Mouse (Mus musculus): ENCODE data around the gene Inafm1.

DNA sequence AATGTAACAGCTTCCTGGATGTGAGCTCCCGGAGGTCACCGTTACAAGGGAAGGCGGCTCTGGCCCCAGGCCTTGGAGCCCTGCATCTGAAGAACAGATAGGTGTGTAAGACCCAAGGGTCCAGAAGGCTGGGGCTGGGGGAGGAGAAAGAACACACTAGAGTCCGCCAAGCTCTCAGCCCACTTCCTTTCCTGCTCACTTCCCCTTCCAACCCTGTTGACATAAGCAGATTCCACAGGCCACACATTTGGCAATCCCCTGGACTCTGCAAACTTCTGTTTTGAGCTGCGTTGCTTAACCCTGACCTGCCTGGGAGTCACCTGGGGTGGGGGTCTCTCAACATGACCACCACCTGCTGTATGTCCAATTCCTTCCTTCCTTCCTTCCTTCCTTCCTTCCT, 29.4 kb downstream of the Inafm1 start, which contains the start of gene C5ar2:
- TF ChIP-seq CTCF (IDR thresholded peaks at IDR 0.05; ENCODE audit: extremely low read depth, insufficient read depth, insufficient read length, insufficient replicate concordance): no peak
- TF ChIP-seq POLR2A (IDR thresholded peaks at IDR 0.05; ENCODE audit: low read depth, low read length): no peak
